Mouse (Mus musculus) embryonic facial prominence, embryonic 14.5 days (tissue): ENCODE data around the gene Cacnb3. TPM values are rescaled to one million over a fixed set of nuclear protein-coding genes. Genes with fewer than 3 reads are reported as not detected.

Experiments
- ATAC-seq: fragments of 200-750 bp; cut with Nextera tagmentation; 2 replicates; pipeline ENCODE4 v1.8.0; 2017; ENCODE audit warnings: low read depth, moderate number of reproducible peaks, moderate TSS enrichment
- DNase-seq: peaks from one replicate; pipeline ENCODE4 v3.0.0-alpha.2; 2015; ENCODE audit warnings: low spot score
- H3K27ac ChIP-seq: fragments of 300-500 bp; sonication (generic); replicated peaks from 2 replicates; pipeline ENCODE4 v1.5.1; 2014; ENCODE audit warnings: low read depth, mild to moderate bottlenecking, low read length, moderate library complexity
- H3K27me3 ChIP-seq: fragments of 300-500 bp; sonication (generic); replicated peaks from 2 replicates; pipeline ENCODE4 v1.6.1; 2014; ENCODE audit warnings: low read length; ENCODE audit not compliant: control insufficient read depth, insufficient read depth
- H3K36me3 ChIP-seq: fragments of 300-500 bp; sonication (generic); 2 replicates; pipeline ENCODE4 v1.6.1; 2014; ENCODE audit warnings: low read length, mixed read lengths; ENCODE audit not compliant: control insufficient read depth, insufficient read depth
- H3K4me1 ChIP-seq: fragments of 300-500 bp; sonication (generic); 2 replicates; pipeline ENCODE4 v1.6.1; 2014; ENCODE audit warnings: antibody characterized with exemption, low read length; ENCODE audit not compliant: control insufficient read depth, insufficient read depth
- H3K4me2 ChIP-seq: fragments of 300-500 bp; sonication (generic); 2 replicates; pipeline ENCODE4 v1.6.1; 2014; ENCODE audit warnings: low read depth, mild to moderate bottlenecking, low read length, moderate library complexity, mixed read lengths
- H3K4me3 ChIP-seq: fragments of 300-500 bp; sonication (generic); 2 replicates; pipeline ENCODE4 v1.5.1; 2014; ENCODE audit warnings: low read depth, mild to moderate bottlenecking, low read length
- H3K9ac ChIP-seq: fragments of 300-500 bp; sonication (generic); 2 replicates; pipeline ENCODE4 v1.6.1; 2014; ENCODE audit warnings: low read depth, mild to moderate bottlenecking, low read length, moderate library complexity, mixed read lengths
- H3K9me3 ChIP-seq: fragments of 300-500 bp; sonication (generic); 2 replicates; pipeline ENCODE4 v1.6.1; 2016; ENCODE audit warnings: low read length; ENCODE audit not compliant: control insufficient read depth
- WGBS: fragments of 180-500 bp; shearing (Covaris S2); extraction: QIAGEN DNeasy Blood & Tissue Kit; methylation state at CpG from one replicate; pipeline ENCODE4 v1.1.7; 2014; 5-methylcytosine and 5-hydroxymethylcytosine counted together
- polyA plus RNA-seq: library from polyadenylated mRNA; unstranded; fragments of >200 nt; fragmentation: Nextera tagmentation; extraction: Ambion mirVana; gene quantifications from 2 replicates; pipeline ENCODE4 v1.2.1, GENCODE M21; 2014

The Cacnb3 gene
- polyA plus RNA-seq, 1 experiment from 2014 or later = 29.0 TPM

DNA sequence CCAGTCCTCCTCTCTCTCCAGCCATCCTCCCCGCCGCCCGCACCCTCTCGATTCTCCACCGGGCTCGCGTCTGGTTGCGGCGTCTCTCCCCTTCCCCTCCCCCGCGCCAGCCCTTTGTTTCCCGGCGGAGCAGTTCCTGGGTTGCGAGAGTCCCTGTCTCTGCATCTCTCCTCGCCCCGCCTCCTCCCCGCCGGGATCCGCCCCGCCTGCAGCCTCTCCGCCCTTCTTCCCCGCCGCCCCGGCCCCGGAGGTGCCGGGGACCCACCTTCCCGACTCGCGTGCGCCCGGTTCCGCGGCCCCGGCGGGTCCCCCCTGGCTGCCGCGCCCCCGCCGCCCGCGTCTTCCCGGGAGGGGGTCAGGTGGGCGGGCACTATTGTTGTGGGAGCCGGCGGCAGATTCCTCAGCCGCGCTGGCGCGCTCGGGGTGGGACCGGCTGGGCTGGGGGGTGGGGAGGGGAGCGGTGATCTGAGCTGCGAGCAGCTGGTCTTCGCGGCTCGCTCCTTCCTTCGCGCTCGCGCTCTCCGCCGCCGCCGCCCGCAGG lies 4.0 kb downstream of the Cacnb3 start:
- Histone ChIP-seq H3K4me1 (peaks cover 36% of the 10 kb centered on the region), H3K27me3 (peaks cover 26% of the 10 kb centered on the region; the same call in 1 of the 2 replicates), H3K9me3 (no peaks in the 10 kb centered on the region), H3K27ac (peak overlapping the region; percentile 86), H3K9ac (peak overlapping the region; percentile 79), H3K36me3 (peaks cover 6% of the 10 kb centered on the region; the same call in 1 of the 2 replicates), H3K4me3 (peak overlapping the region; percentile 80), H3K4me2 (peak overlapping the region; percentile 97)
- WGBS = 2% methylated on average over 46 of the region's 65 CpGs
- peak; percentile 91 for DNase-seq
- peak; percentile 75 for ATAC-seq

DNA sequence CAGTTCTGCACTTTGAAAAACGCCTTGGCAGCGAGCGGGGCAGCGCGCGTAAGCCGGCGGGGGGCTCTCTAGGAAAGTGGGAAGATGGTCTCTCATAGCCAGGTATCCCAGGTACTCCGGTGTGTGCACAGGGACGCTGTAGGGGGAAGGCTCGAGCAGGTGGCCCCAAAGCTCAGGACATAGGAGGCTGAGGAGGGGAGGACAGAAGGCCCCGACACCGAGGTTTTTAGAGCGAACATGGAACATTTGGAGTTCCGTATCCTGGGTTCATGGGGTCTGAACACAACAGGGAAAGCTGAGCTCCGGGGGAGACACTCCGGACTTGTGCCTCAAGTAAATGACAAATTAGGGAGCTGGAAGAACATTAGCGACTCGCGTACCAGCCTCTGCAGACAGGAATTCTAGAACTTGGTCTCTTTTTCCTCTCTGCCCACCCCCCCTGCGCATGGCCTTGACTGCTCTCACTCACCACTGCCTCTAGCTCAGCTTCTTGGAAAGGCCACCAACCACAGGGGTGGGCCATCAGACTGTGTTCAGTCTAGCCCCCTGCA lies 4.7 kb downstream of the Cacnb3 start:
- Histone ChIP-seq H3K36me3 (peaks cover 14% of the 10 kb centered on the region; the same call in 1 of the 2 replicates), H3K4me2 (peak overlapping the region; percentile 97), H3K27ac (peak overlapping the region; percentile 86), H3K27me3 (peaks cover 20% of the 10 kb centered on the region; the same call in 1 of the 2 replicates), H3K4me1 (peaks cover 36% of the 10 kb centered on the region), H3K4me3 (peak overlapping the region; percentile 80), H3K9ac (peak overlapping the region; percentile 79), H3K9me3 (no peaks in the 10 kb centered on the region)
- 1% methylated on average over 21 of the region's 21 CpGs for WGBS
- no peak for DNase-seq
- peak; percentile 1; the same call in 1 of the 2 replicates for ATAC-seq

DNA sequence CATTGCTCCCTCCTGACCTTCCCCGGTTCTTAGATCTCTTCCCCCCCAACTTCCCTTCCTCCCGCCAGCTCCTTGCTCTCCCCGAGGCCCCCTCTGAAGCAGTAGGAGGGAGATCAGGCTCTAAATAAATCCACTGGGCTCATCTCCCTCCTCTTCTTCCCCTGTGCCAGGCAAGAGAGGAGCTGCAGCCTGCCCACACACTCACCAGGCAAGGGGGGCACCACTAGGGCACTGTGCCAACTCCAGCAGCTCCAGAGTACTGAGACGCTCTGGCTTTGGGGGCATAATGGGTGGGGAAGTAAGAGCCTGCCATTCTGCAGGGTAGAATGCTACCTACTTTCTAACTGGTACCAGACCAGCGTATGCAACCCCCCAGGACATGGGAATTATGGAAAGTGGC lies 5.9 kb downstream of the Cacnb3 start:
- no peak for DNase-seq

DNA sequence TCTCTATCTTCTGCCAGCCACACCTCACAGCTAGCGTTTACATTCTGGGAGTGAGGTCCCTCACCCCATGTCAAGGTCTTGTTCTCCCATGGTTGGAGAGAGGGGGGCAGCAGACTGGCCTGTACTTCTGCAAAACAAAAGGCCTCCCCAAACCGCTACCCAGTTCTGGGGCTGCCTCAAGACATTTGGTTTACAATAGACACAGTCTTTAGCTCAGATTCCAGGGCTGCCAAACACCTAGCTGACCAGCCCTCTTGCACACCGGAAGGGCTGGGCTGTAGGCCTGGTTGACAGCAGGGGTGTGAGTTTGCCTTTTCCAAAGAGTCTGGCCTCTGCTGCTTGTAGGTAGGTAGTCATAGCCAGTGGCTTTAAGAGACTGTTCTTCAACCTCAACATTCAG lies 6.5 kb downstream of the Cacnb3 start:
- H3K27ac ChIP-seq = no peak overlapping the region
- no peak overlapping the region for H3K9ac ChIP-seq
- peaks cover 31% of the 10 kb centered on the region for H3K36me3 ChIP-seq
- DNase-seq (no peak), ATAC-seq (no peak)
- no peaks in the 10 kb centered on the region for H3K9me3 ChIP-seq
- no peak overlapping the region for H3K4me3 ChIP-seq
- H3K4me1 ChIP-seq = peaks cover 30% of the 10 kb centered on the region
- WGBS = 35% methylated on average over 3 of the region's 3 CpGs
- no peak overlapping the region; the same call in 1 of the 2 replicates for H3K4me2 ChIP-seq
- H3K27me3 ChIP-seq = peaks cover 16% of the 10 kb centered on the region; the same call in 1 of the 2 replicates

More for the DNA sequence above, 5.9 kb downstream of the Cacnb3 start:
- Histone ChIP-seq H3K36me3 (peaks cover 25% of the 10 kb centered on the region), H3K9ac (peak overlapping the region; percentile 79), H3K9me3 (no peaks in the 10 kb centered on the region), H3K27ac (no peak overlapping the region), H3K4me3 (peak overlapping the region; percentile 80; the same call in 1 of the 2 replicates), H3K27me3 (peaks cover 16% of the 10 kb centered on the region; the same call in 1 of the 2 replicates), H3K4me1 (peaks cover 32% of the 10 kb centered on the region), H3K4me2 (peak overlapping the region; percentile 97)
- no peak for ATAC-seq
- WGBS = 42% methylated on average over 5 of the region's 5 CpGs

DNA sequence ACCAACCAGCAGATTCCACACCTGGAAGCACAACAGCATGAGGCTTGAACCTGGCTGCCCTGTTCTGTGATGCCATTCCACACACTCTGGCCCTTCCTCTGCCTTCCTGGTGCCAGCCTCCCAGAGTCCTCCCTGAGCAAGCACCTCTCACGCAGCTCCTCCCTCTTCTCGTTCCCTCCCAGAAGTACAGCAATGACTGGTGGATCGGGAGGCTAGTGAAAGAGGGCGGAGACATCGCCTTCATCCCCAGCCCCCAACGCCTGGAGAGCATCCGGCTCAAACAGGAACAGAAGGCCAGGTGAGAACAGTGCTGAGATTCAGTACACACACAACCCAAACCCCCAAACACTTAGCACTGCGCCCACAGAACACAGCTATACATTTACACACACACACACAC lies 9.5 kb downstream of the Cacnb3 start:
- ATAC-seq = no peak

DNA sequence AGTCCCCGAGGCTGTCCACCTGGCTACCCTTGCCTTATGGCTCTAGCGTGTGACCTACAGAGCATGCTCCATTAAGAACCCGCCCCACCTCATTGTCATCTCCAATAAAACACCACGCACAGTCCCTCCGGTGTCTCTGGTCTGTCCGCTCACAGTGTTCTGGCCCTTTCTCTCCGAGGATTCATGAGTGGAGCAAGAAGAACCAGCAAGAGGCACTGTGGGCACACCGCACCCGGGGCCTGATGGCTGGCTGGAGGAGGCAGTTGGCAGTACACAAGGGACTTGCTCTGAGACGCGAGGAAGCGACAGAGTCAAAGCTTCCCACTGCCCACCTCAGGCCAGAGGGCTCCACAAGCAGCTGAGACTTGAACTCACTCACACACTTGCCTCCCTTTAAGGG lies 13.8 kb downstream of the Cacnb3 start:
- H3K27me3 ChIP-seq = no peaks in the 10 kb centered on the region
- no peaks in the 10 kb centered on the region for H3K9me3 ChIP-seq
- ATAC-seq (no peak), DNase-seq (no peak)
- H3K4me1 ChIP-seq = no peaks in the 10 kb centered on the region
- H3K4me2 ChIP-seq = no peak overlapping the region
- no peak overlapping the region for H3K27ac ChIP-seq
- H3K9ac ChIP-seq = no peak overlapping the region
- no peak overlapping the region for H3K4me3 ChIP-seq
- 92% methylated on average over 12 of the region's 12 CpGs for WGBS
- peaks cover 95% of the 10 kb centered on the region for H3K36me3 ChIP-seq

More for the DNA sequence above, 9.5 kb downstream of the Cacnb3 start:
- peaks cover 17% of the 10 kb centered on the region for H3K4me1 ChIP-seq
- no peaks in the 10 kb centered on the region for H3K27me3 ChIP-seq
- H3K27ac ChIP-seq = no peak overlapping the region
- H3K4me2 ChIP-seq = no peak overlapping the region
- no peak for DNase-seq
- peaks cover 56% of the 10 kb centered on the region for H3K36me3 ChIP-seq
- no peak overlapping the region for H3K4me3 ChIP-seq
- H3K9me3 ChIP-seq = no peaks in the 10 kb centered on the region
- 36% methylated on average over 8 of the region's 8 CpGs for WGBS
- no peak overlapping the region for H3K9ac ChIP-seq

DNA sequence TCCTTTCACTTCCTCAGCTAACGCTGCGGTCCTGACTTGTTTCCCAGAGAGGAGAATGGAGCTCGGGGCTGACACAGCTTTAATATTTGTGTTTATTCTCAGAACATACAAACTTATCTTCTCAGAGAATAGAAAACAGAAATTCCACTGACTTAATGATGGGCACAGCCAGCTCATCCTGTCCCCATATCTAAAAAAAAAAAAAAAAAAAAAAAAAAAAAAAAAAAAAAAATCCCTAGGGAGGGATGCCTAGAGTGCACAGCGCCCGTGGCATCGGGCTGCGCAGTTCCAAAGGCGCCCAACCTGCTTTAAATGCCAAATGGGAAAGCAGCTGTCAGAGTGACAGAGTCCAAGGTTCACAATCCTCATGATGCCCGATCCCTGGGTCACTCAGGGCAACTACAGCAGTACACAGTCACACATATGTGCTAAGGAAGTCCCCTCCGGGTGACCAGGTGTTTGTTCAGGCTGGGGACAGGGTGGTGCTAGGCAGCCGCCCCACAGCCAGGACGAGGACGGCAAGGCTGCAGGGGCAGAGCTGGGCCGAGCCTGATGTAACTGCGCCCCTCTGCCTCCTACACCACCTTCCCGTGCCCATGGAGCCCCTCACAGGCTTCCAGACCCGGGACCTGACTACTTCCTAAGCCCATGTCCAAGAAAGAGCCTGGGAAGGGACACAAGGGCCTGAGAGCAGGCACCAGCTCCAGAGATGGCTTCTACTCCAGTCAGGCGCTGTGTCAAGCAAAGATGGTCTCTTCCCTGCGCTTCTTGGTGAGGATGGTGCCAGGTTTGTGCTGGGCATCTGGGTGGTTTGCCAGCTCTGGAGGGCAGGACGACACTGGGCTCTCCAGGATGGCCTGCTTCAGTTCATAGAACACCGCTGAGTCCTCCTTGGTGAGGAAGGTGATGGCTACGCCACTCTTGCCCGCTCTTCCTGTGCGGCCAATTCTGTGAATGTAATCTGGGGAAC lies 14.7 kb downstream of the Cacnb3 start:
- no peaks in the 10 kb centered on the region for H3K4me1 ChIP-seq
- peaks cover 95% of the 10 kb centered on the region for H3K36me3 ChIP-seq
- H3K4me3 ChIP-seq = no peak overlapping the region
- no peak overlapping the region for H3K9ac ChIP-seq
- H3K27ac ChIP-seq = no peak overlapping the region
- H3K27me3 ChIP-seq = no peaks in the 10 kb centered on the region
- no peak for ATAC-seq
- H3K4me2 ChIP-seq = no peak overlapping the region
- 90% methylated on average over 24 of the region's 24 CpGs for WGBS
- H3K9me3 ChIP-seq = no peaks in the 10 kb centered on the region
- no peak for DNase-seq

DNA sequence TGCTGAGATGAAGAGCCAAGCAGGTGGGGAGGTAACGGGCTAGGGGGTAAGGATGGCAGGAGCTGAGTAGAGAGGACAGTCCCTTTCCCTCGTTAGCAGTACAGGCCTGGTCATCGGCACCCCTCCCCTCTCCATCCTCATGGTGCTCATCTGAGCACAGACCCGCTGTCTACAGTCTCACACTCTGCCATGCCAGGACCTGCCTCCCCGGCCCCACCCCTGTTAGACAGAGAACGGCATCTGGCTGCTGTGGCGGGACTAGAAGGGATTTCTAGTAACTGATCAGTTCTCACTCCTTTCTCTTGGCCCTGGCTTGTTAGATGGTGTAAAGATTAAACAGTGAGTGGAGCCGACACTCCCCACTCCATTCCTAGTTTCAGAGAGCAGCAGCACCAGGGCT lies 16.1 kb downstream of the Cacnb3 start:
- no peaks in the 10 kb centered on the region for H3K4me1 ChIP-seq
- no peaks in the 10 kb centered on the region for H3K9me3 ChIP-seq
- no peak overlapping the region for H3K4me3 ChIP-seq
- H3K4me2 ChIP-seq = no peak overlapping the region
- H3K27ac ChIP-seq = no peak overlapping the region
- peaks cover 95% of the 10 kb centered on the region for H3K36me3 ChIP-seq
- no peak overlapping the region for H3K9ac ChIP-seq
- ATAC-seq (no peak), DNase-seq (no peak)
- 83% methylated on average over 7 of the region's 8 CpGs for WGBS
- no peaks in the 10 kb centered on the region for H3K27me3 ChIP-seq
